Mouse (Mus musculus) kidney, postnatal 0 days (tissue): ENCODE results near the gene Dhcr7. TPM values are rescaled to one million over a fixed set of nuclear protein-coding genes. Genes with fewer than 3 reads are reported as not detected.

Experiments
- ATAC-seq: fragments of 200-750 bp; cut with Nextera tagmentation; replicated peaks from 2 replicates; pipeline ENCODE4 v1.8.0; 2017; ENCODE audit warnings: low read depth, moderate number of reproducible peaks, moderate TSS enrichment, moderate library complexity; ENCODE audit not compliant: low FRiP score
- DNase-seq: peaks from one replicate; pipeline ENCODE4 v3.0.0-alpha.2; 2016; ENCODE audit warnings: low spot score
- H3K27ac ChIP-seq: fragments of 300-500 bp; sonication (generic); 2 replicates; pipeline ENCODE4 v1.5.1; 2014; ENCODE audit warnings: mild to moderate bottlenecking
- H3K27me3 ChIP-seq: fragments of 300-500 bp; sonication (generic); 2 replicates; pipeline ENCODE4 v1.6.1; 2014; ENCODE audit warnings: low read length, mixed read lengths; ENCODE audit not compliant: insufficient read depth
- H3K36me3 ChIP-seq: fragments of 300-500 bp; sonication (generic); 2 replicates; pipeline ENCODE4 v1.6.1; 2014; ENCODE audit warnings: low read length, mixed read lengths; ENCODE audit not compliant: insufficient read depth
- H3K4me1 ChIP-seq: fragments of 300-500 bp; sonication (generic); replicated peaks from 2 replicates; pipeline ENCODE4 v1.6.1; 2014; ENCODE audit warnings: antibody characterized with exemption, low read length, mixed read lengths; ENCODE audit not compliant: insufficient read depth
- H3K4me2 ChIP-seq: fragments of 300-500 bp; sonication (generic); 2 replicates; pipeline ENCODE4 v1.6.1; 2014; ENCODE audit warnings: mild to moderate bottlenecking, low read length, moderate library complexity, mixed read lengths
- H3K4me3 ChIP-seq: fragments of 300-500 bp; sonication (generic); replicated peaks from 2 replicates; pipeline ENCODE4 v1.5.1; 2014; ENCODE audit warnings: low read depth, low read length
- H3K9ac ChIP-seq: fragments of 300-500 bp; sonication (generic); 2 replicates; pipeline ENCODE4 v1.6.1; 2014; ENCODE audit warnings: low read depth, low read length
- H3K9me3 ChIP-seq: fragments of 300-500 bp; sonication (generic); replicated peaks from 2 replicates; pipeline ENCODE4 v1.6.1; 2016; ENCODE audit warnings: low read length, inconsistent platforms, mixed read lengths
- CTCF ChIP-seq: IDR thresholded peaks from 2 replicates; pipeline ENCODE4 v1.5.1; 2016; ENCODE audit warnings: antibody characterized with exemption, low read depth, mild to moderate bottlenecking, moderate library complexity
- WGBS: fragments of 180-500 bp; shearing (Covaris S2); extraction: QIAGEN DNeasy Blood & Tissue Kit; methylation state at CpG from one replicate; pipeline ENCODE4 v1.1.7; 2014; 5-methylcytosine and 5-hydroxymethylcytosine counted together
- polyA plus RNA-seq: library from polyadenylated mRNA; unstranded; fragments of >200 nt; fragmentation: Nextera tagmentation; extraction: Ambion mirVana; gene quantifications from 2 replicates; pipeline ENCODE4 v1.2.1, GENCODE M21; 2015

Dhcr7 gene
- 28.8 and 30.4 TPM in 2 replicates for polyA plus RNA-seq

GRCm38 (mm10) chr7:143822375-143823265 is at the start of gene Dhcr7, which contains the start of gene Nadsyn1:
Gene Dhcr7, plus strand, starts transcription at chr7:143823145.
Gene Nadsyn1, minus strand, starts transcription at chr7:143822849.
- peak; percentile 97 for ATAC-seq
- no peak for TF ChIP-seq CTCF
- DNase-seq: peak; percentile 100
- H3K27me3 ChIP-seq: no peaks in the 10 kb centered on the region
- peak within 1 kb of the TSS; percentile 47 for H3K4me3 ChIP-seq
- H3K9ac ChIP-seq: peak within 1 kb of the TSS; percentile 64
- no peaks in the 10 kb centered on the region for H3K9me3 ChIP-seq
- peak within 1 kb of the TSS; percentile 69 for H3K4me2 ChIP-seq
- no peaks in the 10 kb centered on the region for H3K36me3 ChIP-seq
- H3K4me1 ChIP-seq: peaks cover 7% of the 10 kb centered on the region
- H3K27ac ChIP-seq: peak within 1 kb of the TSS; percentile 76
- WGBS: under 1% methylated on average over 39 of the region's 40 CpGs

GRCm38 (mm10) chr7:143776137-143776536 is 46.8 kb upstream of the Dhcr7 start:
- ATAC-seq: no peak
- WGBS: 27% methylated on average over 3 of the region's 3 CpGs

DNA sequence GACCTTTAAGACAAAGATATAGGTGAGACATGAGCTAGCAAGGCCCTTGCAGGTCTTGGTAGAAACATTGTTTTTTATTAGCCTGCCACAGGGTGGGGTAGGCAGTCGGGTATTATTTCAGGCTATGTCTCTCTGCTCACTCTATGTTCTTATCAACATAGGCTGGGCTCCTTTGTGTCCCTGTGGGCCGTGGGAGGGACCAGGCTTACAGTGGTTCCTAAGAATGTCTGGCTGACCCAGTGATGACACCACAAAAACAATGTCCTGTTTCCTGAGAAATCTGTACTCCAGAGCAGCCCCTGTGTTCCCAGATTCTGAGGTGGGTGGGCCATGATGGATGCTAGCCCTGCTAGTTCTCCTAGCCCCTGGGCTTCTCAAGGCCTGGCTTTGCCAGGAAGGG is 45.6 kb upstream of the Dhcr7 start:
- ATAC-seq (no peak), DNase-seq (peak; percentile 48)
- Histone ChIP-seq H3K4me1 (no peaks in the 10 kb centered on the region), H3K4me3 (no peak overlapping the region), H3K9ac (no peak overlapping the region), H3K36me3 (no peaks in the 10 kb centered on the region), H3K27ac (no peak overlapping the region), H3K9me3 (no peaks in the 10 kb centered on the region), H3K4me2 (no peak overlapping the region), H3K27me3 (no peaks in the 10 kb centered on the region)
- 35% methylated on average over 2 of the region's 2 CpGs for WGBS
- TF ChIP-seq CTCF: no peak

More at GRCm38 (mm10) chr7:143776137-143776536, 46.8 kb upstream of the Dhcr7 start:
- Histone ChIP-seq H3K4me2 (no peak overlapping the region), H3K9ac (no peak overlapping the region), H3K27me3 (no peaks in the 10 kb centered on the region), H3K36me3 (no peaks in the 10 kb centered on the region), H3K4me1 (no peaks in the 10 kb centered on the region), H3K9me3 (no peaks in the 10 kb centered on the region), H3K27ac (no peak overlapping the region), H3K4me3 (no peak overlapping the region)
- TF ChIP-seq CTCF: no peak
- DNase-seq: no peak

- peak overlapping the region; percentile 74 for H3K27ac ChIP-seq
- peak overlapping the region; percentile 35 for H3K4me3 ChIP-seq
- peaks cover 17% of the 10 kb centered on the region for H3K4me1 ChIP-seq
- no peak for TF ChIP-seq CTCF
- DNase-seq (peak; percentile 60), ATAC-seq (peak; percentile 73)
- no peaks in the 10 kb centered on the region for H3K27me3 ChIP-seq
- WGBS: 8% methylated on average over 5 of the region's 6 CpGs
- H3K4me2 ChIP-seq: peak overlapping the region; percentile 53
- no peaks in the 10 kb centered on the region for H3K36me3 ChIP-seq
- H3K9me3 ChIP-seq: no peaks in the 10 kb centered on the region
- H3K9ac ChIP-seq: peak overlapping the region; percentile 53
Observed at GRCm38 (mm10) chr7:143783378-143783995, 39.5 kb upstream of the Dhcr7 start.

- WGBS: 2% methylated on average over 21 of the region's 21 CpGs
- ATAC-seq (peak; percentile 94), DNase-seq (peak; percentile 98)
- H3K9me3 ChIP-seq: no peaks in the 10 kb centered on the region
- H3K36me3 ChIP-seq: no peaks in the 10 kb centered on the region
- H3K4me2 ChIP-seq: peak within 1 kb of the TSS; percentile 53
- H3K4me1 ChIP-seq: peaks cover 17% of the 10 kb centered on the region
- H3K27me3 ChIP-seq: no peaks in the 10 kb centered on the region
- H3K9ac ChIP-seq: peak within 1 kb of the TSS; percentile 53
- TF ChIP-seq CTCF: peak; percentile 23; the same call in 1 of the 2 replicates
- peak within 1 kb of the TSS; percentile 35 for H3K4me3 ChIP-seq
- peak within 1 kb of the TSS; percentile 74 for H3K27ac ChIP-seq
Observed at GRCm38 (mm10) chr7:143783996-143784829, 38.7 kb upstream of the Dhcr7 start, which contains the start of gene Mrgpre. Gene Mrgpre, minus strand, starts transcription at chr7:143784500.
